Mouse (Mus musculus): ENCODE measurements around the gene Prep.

The Prep gene

GRCm38 (mm10) chr10:45066931-45067308 is at the start of gene Prep:
Prep (plus strand) TSS chr10:45067203.
- peak; percentile 73 for DNase-seq (ENCODE audit: low read depth, low spot score)

DNA sequence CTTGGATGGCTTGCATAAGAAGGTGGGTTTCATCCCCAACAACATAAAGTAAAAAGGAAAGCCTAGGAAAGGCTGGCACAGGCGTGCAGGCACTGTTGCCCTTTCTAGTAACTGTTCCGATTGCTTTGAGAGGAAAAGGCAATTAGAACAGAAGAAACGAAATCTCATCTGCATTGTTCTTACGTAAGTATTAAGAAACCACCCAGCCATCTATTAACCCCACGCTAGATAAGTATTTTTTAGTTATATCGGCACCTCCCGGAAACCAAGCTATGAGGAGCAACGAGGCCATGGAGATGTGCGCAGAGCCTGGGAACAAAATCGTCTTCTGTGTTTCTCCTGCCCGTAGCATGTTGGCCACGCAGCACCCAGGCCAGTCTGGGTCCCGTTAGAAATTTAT is 49.7 kb upstream of the Prep start:
- DNase-seq (ENCODE audit: low read depth, low spot score), result no peak

- no peak for DNase-seq (ENCODE audit: low read depth, low spot score)
These were observed 49.2 kb upstream of the Prep start for GRCm38 (mm10) chr10:45017851-45018250.

DNA sequence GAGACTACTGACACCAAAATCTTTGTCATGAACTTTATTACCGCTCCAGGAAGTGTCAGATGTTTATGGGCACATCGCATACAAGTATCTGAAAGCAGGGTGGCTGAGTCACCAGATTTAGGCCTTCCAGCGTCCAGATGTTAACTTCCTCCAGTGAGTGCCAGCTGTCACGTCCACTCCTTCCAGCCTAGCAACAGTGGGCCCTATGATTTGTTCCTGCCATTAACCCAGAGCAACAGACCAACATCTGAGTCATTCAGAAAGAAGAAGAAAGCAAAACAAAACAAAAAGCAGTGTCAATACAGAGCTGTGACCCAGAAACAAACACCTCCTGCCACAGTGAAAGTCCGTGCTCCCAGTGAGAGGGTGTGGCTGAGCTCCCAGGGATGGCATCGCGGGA is 47.6 kb upstream of the Prep start:
- DNase-seq (ENCODE audit: low read depth, low spot score), result no peak

GRCm38 (mm10) chr10:45019849-45020248 is 47.2 kb upstream of the Prep start:
- DNase-seq (ENCODE audit: low read depth, low spot score), result no peak

DNA sequence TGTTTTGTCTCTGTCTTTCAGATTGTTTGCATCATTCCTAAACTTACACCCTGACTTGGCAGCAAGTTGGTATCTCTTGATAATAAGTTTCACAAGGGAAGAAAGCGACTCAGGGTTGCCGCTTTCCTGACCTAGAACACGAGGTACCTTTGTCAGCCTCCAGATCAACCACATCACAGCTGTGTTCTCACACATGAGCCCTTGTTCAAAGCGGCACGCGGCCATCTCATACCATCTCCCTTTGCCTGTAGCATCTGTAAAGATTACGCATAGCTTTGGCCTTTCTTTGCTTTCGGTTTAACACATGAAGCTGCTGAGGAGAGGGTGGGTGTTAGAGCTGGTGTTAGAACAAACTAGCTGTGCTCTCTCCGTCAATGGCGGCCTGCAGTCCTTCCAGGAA is 46.7 kb upstream of the Prep start:
- DNase-seq (ENCODE audit: low read depth, low spot score), result no peak

DNA sequence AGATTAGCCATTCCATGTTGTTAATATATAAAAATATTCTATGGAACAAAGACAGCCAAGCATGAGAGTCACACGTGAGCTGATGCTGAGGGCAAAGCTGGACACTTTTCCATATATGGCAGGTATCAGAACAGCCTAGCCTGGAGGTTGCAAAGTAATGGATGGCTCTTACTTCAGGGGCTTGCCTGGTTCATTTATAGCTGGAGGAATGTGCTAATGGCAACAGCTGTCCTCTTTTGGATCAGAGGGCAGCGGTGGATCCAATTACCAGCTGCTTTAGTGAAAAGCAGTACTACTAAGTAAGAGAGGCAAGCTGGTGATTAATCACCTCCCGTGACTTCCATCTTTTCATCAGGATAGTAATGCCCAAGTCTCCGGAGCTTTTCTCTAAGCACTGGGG is 41.8 kb upstream of the Prep start:
- DNase-seq (ENCODE audit: low read depth, low spot score), result no peak

- no peak for DNase-seq (ENCODE audit: low read depth, low spot score)
These were observed 40.1 kb upstream of the Prep start for GRCm38 (mm10) chr10:45026935-45027334.

DNA sequence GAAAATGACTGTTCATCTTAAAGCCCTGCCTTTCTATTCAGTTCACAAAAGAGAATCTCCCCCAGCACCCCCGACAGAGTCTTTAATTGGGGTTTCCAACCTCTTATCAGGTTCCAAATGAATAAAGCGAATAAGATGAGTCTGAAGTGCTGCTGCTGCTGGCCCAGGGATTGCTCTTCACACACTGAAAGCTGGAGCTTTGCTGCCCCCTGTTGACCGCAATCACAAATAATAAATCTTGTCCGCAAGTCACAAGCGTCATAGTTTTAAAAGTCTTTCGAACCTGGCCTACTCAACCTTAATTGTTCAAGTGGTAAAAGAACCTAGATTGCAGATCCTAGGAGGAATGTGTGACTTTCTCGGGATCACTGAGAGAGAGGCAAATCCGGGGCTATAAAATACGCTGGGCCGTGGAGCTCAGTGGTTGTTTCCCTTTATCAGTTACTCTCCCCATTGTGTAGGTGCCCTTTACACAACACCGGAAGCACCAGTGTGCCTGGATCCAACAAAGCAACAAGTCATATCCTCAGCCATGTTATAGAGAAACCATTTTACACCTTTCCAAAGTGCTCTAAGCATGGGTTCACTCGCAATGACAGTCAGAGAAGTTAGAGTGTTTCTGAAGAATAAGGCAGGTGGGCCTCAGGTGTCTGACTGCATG is 21.6 kb upstream of the Prep start:
- no peak for DNase-seq (ENCODE audit: low read depth, low spot score)

DNA sequence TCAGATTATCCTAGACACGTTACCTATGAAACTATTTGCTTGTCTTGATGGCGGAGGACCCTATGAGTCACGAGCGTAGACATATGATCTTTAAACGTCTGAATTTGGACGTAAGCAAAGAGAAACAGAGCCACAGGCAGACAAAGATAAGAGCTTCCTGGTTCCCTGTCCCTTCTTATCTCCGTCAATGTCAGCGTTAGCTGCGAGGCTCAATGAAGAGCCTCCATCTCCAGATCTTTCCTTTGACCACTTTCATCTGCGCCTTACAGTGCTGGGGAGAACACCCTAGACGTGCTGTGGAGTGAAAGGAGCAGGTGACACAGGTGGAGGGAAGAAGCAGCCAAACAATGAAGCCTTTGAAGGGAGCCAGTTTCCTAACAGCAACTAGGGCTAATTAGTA is 18.8 kb upstream of the Prep start:
- no peak for DNase-seq (ENCODE audit: low read depth, low spot score)

DNA sequence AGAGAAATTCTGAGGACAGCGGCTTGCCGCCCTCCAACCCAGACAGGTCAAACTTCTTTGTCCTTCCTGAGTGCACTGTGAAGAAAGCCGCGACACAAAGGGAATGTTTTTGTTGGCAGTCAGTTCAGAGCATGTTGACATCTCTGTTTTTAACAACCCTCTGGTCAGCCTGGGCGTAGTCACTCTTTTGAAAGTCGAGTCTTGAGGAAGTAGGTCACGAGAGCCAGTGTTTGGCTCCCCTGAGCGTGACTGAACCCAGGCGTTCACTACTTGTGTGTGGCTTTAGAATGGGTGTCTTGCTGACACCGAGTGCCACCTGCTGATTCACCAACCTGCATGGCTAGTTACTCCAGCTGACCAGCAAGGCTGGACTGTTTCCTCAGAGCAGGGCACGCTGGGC is 18.4 kb upstream of the Prep start:
- no peak for DNase-seq (ENCODE audit: low read depth, low spot score)

DNA sequence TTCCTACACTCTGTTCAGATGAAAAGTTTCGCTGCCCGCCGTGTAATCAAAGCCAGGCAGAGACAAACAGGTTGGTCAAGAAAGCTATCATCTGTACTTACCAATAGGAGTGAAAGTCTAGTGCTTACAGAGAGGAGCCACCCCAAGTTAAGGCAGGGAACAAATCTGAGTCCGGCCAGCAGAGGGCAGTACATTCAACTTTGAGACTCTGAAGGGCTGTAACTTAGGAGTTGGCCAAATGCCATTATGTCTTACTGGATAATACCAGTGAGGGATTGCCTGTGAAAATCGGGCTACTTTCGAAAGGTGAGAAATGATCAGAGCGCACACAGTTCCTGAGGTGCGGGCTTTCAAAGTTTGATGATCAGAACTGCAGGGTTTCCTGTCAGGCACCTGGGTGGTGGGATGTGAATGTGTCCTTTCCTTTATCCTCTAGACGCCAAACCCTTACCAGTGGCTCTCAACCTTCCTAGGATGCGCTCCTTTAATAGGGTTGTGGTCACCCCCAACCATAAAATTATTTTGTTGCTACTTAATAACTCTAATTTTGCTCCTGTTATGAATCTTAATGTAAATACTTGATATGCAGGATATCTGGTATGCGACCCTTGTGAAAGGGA is 15.8 kb upstream of the Prep start:
- DNase-seq (ENCODE audit: low read depth, low spot score), result no peak

DNA sequence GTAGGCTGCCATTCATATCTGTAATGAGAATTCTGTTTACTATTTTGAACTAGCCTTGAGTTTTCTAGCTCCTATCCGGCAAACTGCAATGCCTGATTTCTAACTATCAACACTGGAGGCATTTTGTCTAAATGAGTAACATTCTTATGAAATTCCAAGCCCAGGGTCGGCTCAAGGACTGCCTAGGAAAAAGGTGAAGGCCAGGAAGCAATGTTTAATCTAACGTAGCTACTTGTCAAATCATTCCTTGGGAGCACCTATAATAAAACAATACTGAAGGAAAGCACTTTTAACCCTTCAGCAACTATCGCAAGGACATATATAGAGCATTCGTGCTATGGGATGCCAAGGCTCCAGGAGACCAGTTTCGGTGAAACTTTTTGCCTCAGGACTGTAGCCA is 8.6 kb upstream of the Prep start:
- no peak for DNase-seq (ENCODE audit: low read depth, low spot score)

GRCm38 (mm10) chr10:45060841-45061240 is 6.2 kb upstream of the Prep start:
- DNase-seq (ENCODE audit: low read depth, low spot score), result no peak

- DNase-seq (ENCODE audit: low read depth, low spot score), result no peak
These were observed 672 bp upstream of the Prep start for GRCm38 (mm10) chr10:45066131-45066930.

GRCm38 (mm10) chr10:45067436-45067925 is 478 bp downstream of the Prep start:
- no peak for DNase-seq (ENCODE audit: low read depth, low spot score)

DNA sequence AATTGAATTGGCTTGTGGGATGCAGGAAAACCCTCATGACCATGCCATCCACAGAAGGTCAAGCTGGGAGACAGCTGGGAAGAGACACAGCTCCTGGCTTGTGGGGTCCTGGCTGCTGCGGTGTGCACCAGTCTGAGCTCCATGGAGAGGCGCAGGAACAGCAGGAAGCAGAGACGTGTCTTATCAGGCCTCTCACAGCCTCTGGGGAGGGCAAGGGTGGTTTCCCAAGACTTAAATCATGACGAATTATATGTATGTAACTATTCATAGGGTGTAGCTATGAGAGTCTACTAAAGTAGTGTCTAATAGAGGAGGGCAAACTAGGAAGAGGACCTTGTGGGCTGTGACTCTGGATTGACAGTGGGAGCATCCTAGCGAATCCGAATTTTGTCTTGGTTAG is 2.6 kb downstream of the Prep start:
- no peak for DNase-seq (ENCODE audit: low read depth, low spot score)

- no peak for DNase-seq (ENCODE audit: low read depth, low spot score)
These were observed 3.4 kb downstream of the Prep start for GRCm38 (mm10) chr10:45070362-45070761.

GRCm38 (mm10) chr10:45070929-45071813 is 4.2 kb downstream of the Prep start:
- no peak for DNase-seq (ENCODE audit: low read depth, low spot score)

GRCm38 (mm10) chr10:45072339-45072738 is 5.3 kb downstream of the Prep start:
- DNase-seq (ENCODE audit: low read depth, low spot score), result no peak

DNA sequence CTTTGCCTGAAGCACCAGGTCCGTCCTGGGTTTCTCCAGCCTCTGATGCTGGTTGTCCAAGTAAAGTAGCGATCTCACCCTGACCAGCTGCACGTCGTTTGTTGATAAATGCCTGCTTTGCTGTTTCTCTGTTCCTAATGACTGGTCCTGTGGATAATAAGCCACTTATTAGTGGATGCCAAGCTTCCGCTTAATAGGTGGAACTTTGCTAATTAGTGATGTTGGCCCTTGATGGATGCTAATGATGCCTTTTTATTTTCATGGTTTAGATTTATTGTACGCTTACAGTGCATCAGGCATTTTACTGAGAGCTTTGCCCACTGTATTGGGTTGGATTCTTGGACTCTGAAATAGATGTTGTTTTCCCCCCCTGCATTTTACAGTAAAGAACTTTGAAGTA is 7.5 kb downstream of the Prep start:
- DNase-seq (ENCODE audit: low read depth, low spot score), result no peak

Data from brain, embryonic 18.5 days (tissue).